Mouse (Mus musculus) skeletal muscle tissue, postnatal 0 days (tissue): ENCODE measurements around the gene Wbp1l. TPM values are rescaled to one million over a fixed set of nuclear protein-coding genes. Genes with fewer than 3 reads are reported as not detected.

Source experiments
- polyA plus RNA-seq: library from polyadenylated mRNA; unstranded; fragments of >200 nt; fragmentation: Nextera tagmentation; extraction: Ambion mirVana; gene quantifications from 2 replicates; pipeline ENCODE4 v1.2.1, GENCODE M21; 2015

Gene Wbp1l
- 32.4 and 32.7 TPM in 2 replicates for polyA plus RNA-seq

GRCm38 (mm10) chr19:46598720-46599252 lies at the start of gene Wbp1l:
Wbp1l (plus strand) TSS chr19:46599084.

GRCm38 (mm10) chr19:46572951-46573937 lies 25.6 kb upstream of the Wbp1l start, which contains the start of the genes Arl3 and Sfxn2:
Arl3 (minus strand) TSS chr19:46573198.
Sfxn2 (plus strand) TSS chr19:46573365.

DNA sequence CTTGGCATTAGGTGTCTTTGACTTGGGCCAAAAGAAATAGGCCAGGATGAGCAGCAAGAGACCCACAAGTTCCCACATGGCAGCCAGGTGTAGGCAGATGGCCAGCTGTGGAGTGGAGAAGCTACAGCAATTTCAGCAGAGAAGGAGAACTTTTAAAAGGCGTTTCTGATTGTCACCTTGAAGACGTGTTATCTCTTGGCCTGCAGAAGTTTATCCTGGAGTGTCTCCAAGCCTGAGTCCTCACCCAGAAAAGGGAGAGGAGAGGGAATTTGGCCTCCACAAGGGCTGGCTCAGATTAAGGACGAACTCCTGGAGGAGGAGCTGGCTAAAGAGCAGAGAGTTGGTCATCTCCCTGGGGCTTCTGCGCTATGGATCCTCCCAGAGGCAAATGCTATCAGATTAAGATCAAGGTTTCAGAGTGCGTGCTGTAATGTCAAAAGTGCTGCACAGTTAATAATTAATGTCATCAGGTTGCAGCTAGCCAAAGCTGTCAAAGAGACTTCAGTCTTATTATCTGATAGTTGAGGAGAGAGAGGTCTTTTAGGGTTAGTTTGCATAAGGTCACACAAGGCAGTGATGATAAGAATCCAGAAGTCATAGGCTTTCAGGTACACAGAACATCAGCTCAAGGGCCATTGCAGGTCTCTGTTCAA lies 74.0 kb downstream of the Wbp1l start, which contains the start of gene Cyp17a1:
Gene Cyp17a1, minus strand, starts transcription at position 407 of the 653 bp plus-strand sequence.

GRCm38 (mm10) chr19:46689460-46690372 lies 90.8 kb downstream of the Wbp1l start, which contains the start of gene Borcs7:
Borcs7 (plus strand) TSS chr19:46689906.

Other genes starting within 250 kb of the Wbp1l start
- 1.2 and 1.4 TPM in 2 replicates for gene 2310034G01Rik, start 248.8 kb upstream of the Wbp1l start, polyA plus RNA-seq
- 64.6 and 72.9 TPM in 2 replicates for gene Actr1a, start 203.3 kb upstream of the Wbp1l start, polyA plus RNA-seq
- gene Sufu, start 202.2 kb upstream of the Wbp1l start, polyA plus RNA-seq = 9.9 and 10.8 TPM in 2 replicates
- gene Trim8, start 97.4 kb upstream of the Wbp1l start, polyA plus RNA-seq = 13.8 and 14.1 TPM in 2 replicates
- gene Arl3, start 25.9 kb upstream of the Wbp1l start, polyA plus RNA-seq = 74.2 and 74.4 TPM in 2 replicates
- gene Sfxn2, start 25.7 kb upstream of the Wbp1l start, polyA plus RNA-seq = 7.5 and 8.7 TPM in 2 replicates
- gene Cyp17a1, start 74.1 kb downstream of the Wbp1l start, polyA plus RNA-seq = 0.12 TPM in 1 of 2 replicates, not detected in the other
- gene Borcs7, start 90.8 kb downstream of the Wbp1l start, polyA plus RNA-seq = 17.1 and 18.7 TPM in 2 replicates
- gene As3mt, start 108.4 kb downstream of the Wbp1l start, polyA plus RNA-seq = 42.1 and 44.6 TPM in 2 replicates
- gene Cnnm2, start 162.5 kb downstream of the Wbp1l start, polyA plus RNA-seq = 1.3 and 3.0 TPM in 2 replicates